Mouse (Mus musculus): ENCODE data around the gene Olfr603.
"Not testable (repeated sequence)": the region's sequence is repeated elsewhere in the genome, so short reads cannot be mapped to it uniquely, and the experiment has no call there.

The Olfr603 gene

DNA sequence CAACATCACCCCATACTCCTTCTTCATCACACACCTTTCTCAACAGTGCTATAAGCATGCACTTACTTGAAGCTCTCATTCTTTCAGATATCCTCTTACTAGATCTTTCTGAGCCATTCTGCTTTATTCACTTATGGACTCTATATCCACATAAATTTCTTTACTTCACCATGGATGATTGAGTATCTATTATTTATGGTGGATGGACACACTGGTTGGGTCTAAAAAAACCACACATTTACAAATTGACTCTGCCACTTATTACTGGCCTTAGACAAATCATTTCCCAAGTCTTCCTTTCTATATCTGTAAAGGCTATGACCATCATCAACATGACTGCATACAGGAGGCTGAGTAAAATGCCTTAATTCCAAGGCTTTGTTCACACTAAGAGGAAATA lies at the start of gene Olfr603:
Gene Olfr603, minus strand, starts transcription at position 101 of the 400 bp plus-strand sequence.
- DNase-seq (ENCODE audit: low read depth, low spot score): no peak

- not testable (repeated sequence) for DNase-seq (ENCODE audit: low read depth, low spot score)
Measured at GRCm38 (mm10) chr7:103414772-103415171, 28.8 kb upstream of the Olfr603 start, which contains the start of gene Usp17lc. Gene Usp17lc (plus strand): TSS chr7:103415072.

DNA sequence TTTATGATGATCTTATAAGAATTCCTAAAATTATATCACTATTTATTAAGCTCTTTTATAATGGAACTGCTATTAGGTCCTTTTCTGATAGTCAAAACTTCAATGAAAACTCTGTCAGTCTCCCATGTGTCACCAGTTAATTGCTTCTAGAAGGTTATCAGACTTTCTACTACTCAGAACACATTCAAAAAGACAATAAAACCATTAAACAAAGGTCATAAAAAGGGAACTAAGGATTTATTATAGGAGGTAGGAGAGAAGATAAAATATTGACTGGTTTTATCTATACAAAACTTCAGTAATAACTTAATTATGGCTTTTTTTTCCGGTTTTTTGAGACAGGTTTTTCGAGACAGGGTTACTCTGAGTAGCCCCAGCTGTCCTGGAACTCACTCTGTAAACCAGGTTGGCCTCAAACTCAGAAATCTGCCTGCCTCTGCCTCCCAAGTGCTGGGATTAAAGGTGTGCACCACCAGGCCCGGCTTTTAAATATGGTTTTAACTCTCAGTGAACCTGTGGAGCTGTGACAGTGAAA lies 20.6 kb upstream of the Olfr603 start:
- not testable (repeated sequence) for DNase-seq (ENCODE audit: low read depth, low spot score)

GRCm38 (mm10) chr7:103398981-103399380 lies 13.0 kb upstream of the Olfr603 start:
- DNase-seq (ENCODE audit: low read depth, low spot score): no peak

DNA sequence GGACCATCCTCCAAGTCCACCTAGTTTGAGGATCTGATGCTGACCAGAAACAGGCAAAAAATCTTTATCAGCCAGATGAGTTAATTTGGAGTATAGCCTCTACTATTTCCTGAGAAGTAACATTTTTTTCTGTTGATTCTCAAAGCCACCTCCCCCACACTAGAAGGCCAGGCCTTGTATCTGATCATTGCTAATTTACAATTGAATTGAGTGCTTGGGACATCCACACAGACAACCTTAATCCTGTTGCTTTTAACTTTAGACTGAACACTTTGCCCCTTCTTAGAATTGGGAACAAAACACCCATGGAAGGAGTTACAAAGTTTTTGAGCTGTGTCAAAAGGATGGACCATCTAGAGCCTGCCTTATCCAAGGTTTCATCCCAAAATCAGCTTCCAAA lies 11.8 kb upstream of the Olfr603 start:
- no peak for DNase-seq (ENCODE audit: low read depth, low spot score)

- no peak for DNase-seq (ENCODE audit: low read depth, low spot score)
Measured at GRCm38 (mm10) chr7:103362555-103362954, 23.4 kb downstream of the Olfr603 start, which contains the start of gene Olfr601. Gene Olfr601 (minus strand): TSS chr7:103362655.

GRCm38 (mm10) chr7:103349569-103349968 lies 36.4 kb downstream of the Olfr603 start, which contains the start of gene Olfr600:
Gene Olfr600 (minus strand): TSS chr7:103349669.
- DNase-seq (ENCODE audit: low read depth, low spot score): no peak

- no peak for DNase-seq (ENCODE audit: low read depth, low spot score)
Measured at GRCm38 (mm10) chr7:103335617-103336016, 50.4 kb downstream of the Olfr603 start, which contains the start of gene Olfr599. Gene Olfr599 (plus strand): TSS chr7:103335917.

Data from retina, adult 2 months (tissue).